Mouse (Mus musculus): ENCODE measurements around the gene Alox12b.

Alox12b gene

DNA sequence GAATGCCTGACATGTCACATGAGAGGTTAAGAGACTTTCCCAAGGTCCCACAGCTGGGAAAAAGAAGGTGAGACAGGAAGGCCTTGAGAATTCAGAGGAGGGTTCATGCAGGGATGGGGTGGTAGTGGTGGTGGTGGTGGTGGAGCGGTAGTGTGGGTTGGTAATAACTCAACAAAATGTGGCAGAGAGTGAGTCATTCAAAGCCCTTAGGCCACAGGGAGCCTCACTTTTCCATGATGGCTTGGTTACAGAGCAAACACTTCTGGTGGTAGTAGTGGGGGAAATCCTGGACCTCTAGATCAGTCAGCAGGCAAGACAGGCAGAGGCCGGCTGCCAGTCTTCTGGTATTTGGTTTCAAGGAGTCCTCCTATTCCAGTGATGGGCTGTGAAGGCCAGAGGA lies 15.8 kb downstream of the Alox12b start:
- no peak for DNase-seq (ENCODE audit: extremely low spot score, low read depth, low spot score)

DNA sequence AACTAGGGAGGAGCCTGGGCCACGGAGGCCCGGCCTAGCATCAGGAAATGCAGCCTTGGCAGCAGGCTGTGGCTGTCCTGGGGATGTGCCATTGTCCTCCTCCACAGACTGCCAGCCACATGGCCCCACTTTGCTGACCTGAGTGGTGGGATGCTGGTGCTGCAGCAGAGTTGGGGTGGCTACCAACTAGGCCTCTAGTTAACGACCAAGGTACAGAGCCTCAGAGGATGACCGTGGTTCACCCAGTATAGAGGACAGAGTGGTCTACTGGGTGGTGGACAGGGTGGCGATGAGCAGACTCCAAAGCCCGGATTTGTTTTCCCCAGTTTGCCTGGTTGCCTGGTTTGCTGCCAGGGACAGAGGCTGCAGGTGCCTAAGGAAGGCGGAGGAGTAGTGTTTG lies 17.9 kb downstream of the Alox12b start:
- no peak for DNase-seq (ENCODE audit: extremely low spot score, low read depth, low spot score)

DNA sequence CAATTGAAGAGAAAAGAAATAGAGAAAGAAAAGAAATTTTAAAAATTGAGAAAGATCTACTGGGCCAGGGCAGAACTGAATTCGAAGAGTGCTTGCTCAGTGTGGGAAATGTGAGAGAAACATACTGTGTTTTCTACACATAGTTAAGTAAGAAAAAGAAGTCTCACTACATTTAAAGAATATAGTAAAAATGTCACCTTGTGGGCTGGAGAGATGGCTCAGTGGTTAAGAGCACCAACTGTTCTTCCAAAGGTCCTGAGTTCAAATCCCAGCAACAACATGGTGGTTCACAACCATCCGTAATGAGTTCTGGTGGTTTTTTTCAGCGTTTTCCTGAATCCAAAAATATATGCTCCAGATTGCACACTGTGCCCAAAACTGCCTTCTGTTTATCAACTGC lies 21.7 kb downstream of the Alox12b start:
- no peak for DNase-seq (ENCODE audit: extremely low spot score, low read depth, low spot score)

DNA sequence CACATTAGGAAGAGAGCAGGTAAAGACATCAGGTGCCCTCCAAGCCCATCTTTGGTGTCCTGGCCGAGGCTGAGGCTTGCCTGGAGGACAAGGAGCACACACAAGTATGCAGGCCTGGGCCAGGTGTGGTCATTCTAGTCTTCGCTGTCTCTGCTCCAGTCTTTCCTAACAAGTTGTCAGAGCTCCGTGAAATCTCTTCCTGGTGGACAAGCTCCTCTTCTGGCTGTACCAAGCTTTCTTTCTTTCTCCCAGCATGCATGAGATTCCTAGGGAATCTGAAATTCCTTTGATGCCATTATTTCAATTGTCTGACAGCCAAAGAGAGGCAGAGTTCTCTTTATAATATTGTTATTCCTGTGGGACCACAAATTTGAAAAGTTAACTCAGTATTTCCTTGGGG lies 22.7 kb downstream of the Alox12b start:
- no peak for DNase-seq (ENCODE audit: extremely low spot score, low read depth, low spot score)

DNA sequence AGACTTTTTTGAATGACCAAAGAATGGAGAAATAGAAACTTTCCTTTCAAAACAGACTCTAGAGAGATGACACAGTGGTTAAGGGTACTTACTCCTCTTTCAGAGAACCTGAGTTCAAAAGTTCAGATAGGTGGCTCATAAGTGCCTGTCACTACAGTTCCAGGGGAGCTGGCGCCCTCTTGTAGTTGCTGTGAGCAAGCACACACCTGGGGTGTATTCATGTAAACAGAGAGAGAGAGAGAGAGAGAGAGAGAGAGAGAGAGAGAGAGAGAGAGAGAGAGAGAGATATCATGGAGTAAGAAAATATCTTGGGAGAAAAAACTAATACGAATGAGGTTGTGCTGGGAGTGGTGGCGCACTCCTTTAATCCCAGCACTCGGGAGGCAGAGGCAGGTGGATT lies 23.3 kb downstream of the Alox12b start:
- DNase-seq (ENCODE audit: extremely low spot score, low read depth, low spot score): no peak

DNA sequence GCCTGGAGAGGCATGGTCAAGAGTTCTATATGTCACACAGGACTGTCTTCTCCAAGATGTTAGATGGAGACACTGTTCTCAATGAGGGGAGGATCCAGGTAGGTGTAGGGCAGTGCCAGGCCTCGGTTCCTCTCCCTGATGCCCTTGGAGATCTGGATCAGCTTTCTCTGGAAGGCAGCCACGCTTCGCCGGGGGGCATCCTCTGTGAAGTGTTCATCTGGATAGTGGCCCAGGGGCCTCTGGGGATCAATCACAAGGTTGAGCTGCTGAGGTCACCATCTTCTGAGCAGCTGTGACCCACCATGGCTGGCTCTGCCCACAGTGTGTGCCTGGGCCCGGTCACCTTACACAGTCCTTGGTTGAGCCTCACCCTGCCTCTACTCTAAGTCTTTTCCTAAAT lies 28.2 kb downstream of the Alox12b start:
- no peak for DNase-seq (ENCODE audit: extremely low spot score, low read depth, low spot score)

DNA sequence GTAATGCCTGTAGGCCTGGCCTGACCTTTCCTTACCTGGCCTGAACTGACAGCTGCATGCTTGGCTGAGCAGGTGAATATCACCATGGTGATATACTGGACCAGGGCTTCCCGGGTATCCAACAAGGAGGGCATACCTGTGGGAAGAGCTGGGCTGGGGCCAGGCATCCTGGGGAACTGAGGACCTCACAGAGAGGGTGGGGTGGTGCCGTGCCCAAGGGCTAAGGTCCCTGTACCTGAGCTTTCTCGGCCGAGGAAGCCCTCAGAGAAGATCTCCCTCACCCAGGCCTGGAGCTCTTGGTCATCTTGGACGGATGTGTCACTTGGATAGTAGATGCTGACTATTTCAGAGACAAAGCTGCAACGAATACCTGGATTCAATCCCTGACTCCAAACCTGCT lies 29.1 kb downstream of the Alox12b start:
- DNase-seq (ENCODE audit: extremely low spot score, low read depth, low spot score): no peak

DNA sequence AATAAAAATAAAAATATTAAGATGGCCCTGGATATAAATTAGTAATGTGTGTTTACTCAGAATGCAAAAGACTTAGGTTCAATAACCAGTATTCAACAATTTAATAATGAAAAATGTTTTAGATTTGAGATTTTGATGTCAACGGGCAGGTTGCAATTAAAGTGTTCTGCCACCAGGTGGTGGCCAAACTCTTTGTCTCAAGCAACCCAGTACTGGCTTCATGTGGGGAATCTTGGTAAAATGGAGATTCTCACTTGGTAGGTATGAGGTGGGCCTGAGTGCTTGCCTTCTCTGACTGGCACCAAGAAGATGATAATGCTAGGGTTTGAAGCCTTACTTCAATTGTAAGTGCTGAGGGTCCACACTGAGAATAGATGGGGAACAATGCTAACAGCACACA lies 36.1 kb downstream of the Alox12b start:
- peak; percentile 42 for DNase-seq (ENCODE audit: extremely low spot score, low read depth, low spot score)

DNA sequence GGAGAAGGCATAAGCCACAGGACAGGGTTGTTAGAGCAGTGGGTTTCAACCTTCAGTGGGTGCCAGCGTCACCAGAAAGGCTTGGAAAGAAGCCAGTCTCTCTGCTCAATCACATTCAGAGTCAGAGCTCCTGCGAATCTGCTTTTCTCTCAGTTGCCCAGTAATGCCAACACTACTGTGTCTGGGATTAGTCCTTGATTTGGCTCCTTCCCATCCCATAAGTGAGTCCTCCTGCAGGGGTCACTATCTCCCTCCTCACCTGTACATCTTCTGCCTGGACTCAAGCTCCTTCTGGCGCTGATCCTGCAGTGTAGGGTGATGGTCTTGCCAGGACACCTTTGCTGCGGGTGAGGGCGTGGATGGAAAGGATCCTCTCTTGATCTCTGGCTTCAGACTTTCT lies 40.0 kb downstream of the Alox12b start:
- DNase-seq (ENCODE audit: extremely low spot score, low read depth, low spot score): no peak

DNA sequence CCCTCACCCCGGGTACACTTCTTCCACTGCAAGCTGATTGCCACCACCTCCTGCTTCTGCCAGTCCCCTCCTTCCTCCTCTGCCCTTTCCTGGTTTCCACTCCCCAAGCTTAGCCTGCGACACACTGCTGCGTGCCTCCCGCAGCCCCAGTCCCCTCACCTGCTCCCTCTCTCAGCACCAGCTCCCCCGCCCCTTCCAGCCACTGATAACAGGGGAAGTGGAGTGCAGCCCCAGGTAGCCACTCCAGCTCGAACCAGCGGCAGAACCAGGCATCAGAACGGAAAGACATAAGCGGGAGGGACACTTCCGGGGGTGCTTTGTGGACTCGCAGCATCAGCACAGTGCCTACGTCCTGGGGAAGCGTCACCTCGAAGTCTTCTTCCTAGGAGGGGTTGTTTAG lies 40.4 kb downstream of the Alox12b start:
- DNase-seq (ENCODE audit: extremely low spot score, low read depth, low spot score): no peak

DNA sequence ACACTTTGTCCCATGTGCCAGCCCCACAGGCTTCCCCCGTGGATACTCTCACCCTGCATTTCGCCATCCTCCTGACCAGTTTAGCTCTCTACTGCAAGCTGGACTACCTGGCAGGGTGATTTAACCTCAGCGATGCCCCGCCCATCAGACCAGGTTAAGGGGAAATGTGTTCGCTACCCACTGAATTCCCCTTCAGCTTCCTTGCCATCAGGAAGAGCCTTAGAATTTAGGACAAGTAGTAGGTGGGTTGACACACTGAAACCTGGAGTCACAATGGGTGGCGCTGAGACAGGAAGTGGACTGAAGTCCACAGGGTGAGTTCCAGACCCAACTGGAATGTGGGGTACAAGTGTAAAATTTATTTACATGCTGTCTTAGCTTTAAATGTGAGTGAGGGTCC lies 41.0 kb downstream of the Alox12b start, which contains the start of gene Alox8:
TSS of gene Alox8 (minus strand) at position 101 of the 400 bp plus-strand sequence.
- DNase-seq (ENCODE audit: extremely low spot score, low read depth, low spot score): no peak

DNA sequence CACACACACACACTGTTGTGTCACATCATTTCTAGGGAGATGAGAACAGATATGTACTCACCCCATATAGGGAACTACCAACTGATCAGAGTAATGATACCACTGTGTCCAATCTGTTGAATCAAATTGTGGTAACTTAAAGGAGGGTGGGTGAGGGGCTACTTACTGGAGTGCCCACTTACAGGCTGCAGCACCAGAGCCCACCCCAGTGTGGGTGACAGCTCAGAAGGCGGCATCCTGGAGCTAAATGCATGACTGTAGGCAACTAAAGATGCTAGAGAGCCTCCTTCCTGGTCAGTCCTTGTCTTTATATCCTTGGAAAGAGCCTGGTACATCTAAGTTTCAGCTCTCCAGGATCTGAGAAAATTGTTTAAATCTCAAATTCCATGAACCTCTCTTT lies 42.5 kb downstream of the Alox12b start:
- no peak for DNase-seq (ENCODE audit: extremely low spot score, low read depth, low spot score)

DNA sequence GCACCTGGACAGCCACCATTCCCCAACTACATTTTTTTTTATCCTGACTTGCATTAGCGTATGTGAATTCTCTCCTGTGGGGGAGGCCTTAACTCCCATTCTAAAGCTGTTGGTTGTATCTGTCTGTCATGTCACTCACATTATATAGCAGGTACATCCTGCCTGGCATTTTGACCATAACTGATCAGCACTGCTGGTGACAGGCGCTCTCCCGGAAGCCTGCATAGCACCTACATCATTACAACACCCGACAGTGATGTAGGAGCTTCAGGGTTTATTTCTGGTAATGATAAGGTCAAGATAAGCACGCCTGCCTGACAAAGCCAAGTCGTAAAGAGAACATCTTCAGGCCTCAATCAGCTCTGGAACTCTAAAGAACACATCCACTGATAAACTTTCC lies 43.4 kb downstream of the Alox12b start:
- no peak for DNase-seq (ENCODE audit: extremely low spot score, low read depth, low spot score)

DNA sequence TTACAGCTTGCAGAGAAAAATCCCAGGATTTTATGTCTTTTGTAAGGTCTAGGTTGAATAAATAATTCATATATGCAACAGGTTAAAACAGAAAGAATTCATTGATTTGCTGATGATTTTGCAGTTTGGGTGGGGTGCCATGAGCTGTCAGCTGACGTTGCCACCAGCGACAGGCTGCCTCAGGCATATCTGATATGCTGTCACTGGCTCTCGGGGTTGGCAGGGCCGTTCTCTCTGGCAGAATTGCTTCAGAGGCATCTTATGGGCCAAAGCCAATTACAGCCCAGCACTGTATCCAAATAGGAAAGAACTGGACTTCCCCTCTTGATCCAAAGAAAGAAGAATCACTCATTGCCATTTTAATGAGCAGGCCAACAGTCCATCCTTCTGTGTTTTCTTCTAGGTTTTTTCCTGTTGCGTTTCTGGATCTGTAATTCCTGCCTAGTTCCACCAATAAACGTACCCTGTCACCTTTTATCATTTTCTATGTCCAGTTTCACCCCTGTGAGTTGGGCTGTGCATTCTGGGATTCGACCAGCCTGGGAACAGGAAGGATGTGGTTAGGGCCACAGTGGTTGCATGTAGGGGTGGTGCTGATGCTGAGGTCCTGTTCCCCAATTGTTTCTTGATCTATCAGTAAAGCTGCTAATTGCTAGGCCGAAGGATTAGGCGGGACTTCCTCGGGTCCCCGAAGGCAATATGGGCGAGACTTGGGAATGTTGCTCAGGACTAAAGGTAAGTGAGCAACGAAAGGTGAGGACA lies 45.9 kb downstream of the Alox12b start:
- no peak for DNase-seq (ENCODE audit: extremely low spot score, low read depth, low spot score)

DNA sequence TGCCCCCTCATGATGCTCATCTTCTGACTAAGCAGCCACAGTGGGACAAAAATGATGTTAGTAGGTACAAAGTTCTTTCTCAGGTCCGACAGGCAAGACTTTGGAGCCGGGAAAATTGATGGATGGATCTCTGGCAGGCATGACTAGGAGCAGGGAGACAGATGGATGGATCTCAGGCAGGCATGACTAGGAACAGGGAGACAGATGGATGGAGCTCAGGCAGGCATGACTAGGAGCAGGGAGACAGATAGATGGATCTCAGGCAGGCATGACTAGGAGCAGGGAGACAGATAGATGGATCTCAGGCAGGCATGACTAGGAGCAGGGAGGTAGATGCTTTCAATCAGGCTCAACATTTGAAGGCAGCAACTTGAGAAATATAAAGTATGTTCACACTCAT lies 54.6 kb downstream of the Alox12b start:
- no peak for DNase-seq (ENCODE audit: extremely low spot score, low read depth, low spot score)

DNA sequence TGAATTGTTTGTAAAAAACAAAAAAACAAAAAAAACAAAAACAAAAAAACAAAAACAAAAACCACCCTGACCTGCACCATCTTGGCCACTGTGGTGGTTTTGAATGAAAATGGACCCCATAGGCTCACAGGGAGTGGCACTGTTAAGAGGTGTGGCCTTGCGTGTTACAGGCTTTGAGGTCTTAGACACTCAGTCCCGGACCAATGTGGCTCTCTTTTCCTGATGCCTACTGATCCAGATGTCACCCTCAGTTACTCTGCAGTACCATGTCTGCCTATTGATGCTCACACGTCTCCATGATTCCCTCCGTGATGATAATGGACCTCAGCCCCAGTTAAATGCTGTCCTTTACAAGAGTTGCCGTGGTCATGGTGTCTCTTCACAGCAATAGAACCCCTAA lies 60.6 kb downstream of the Alox12b start:
- DNase-seq (ENCODE audit: extremely low spot score, low read depth, low spot score): no peak

DNA sequence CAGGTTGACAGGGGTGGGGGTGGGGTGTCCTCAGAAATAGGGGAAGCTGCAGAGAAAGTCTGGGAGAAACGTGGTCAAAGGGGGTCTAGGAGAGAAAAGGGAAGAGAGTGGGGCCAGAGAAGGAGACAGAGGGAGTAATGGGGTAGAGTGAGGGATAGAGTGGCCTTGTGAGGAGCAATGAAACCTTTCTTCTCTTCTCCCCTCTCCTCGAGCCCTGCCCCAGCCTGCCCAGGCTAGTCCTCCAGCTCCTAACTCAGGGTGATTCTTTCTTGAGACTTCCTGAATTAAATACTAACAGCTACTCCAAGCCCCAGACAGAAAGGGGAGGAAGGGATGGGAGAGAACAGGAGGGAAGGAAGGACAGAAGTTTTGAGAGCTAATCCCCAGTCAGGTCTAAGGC lies 61.9 kb downstream of the Alox12b start:
- no peak for DNase-seq (ENCODE audit: extremely low spot score, low read depth, low spot score)
